Mouse (Mus musculus): ENCODE data around the gene Tcf15.

The Tcf15 gene

DNA sequence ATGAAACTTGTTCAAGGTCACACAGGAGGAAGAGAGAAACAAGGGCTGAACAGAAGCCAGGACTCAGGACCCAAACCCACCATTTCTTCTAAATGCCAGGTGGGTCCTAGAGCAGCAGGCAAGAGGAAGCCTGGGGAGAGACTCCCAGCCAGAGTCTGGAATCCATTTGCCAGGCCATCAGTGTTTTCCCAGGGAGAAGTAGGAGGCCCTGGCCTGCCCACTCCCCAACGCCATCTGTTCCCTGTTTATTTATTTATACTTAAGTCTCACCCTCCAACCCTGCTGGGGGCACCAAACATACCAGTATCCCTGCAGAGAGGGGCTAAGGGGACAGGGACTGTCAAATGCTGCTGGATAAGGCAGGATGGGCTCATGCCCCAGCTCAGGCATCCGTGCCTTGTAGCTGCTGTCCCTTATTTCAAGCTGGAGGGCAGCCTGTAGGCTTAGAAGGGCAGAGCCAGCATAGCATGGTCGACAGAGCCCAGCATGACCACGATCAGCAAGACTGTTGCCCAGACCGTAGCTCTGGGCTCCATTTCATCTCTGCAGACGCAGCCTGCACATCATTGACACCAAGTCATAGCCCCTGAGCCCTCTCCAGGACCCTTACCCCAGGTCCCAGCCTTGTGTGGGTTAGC lies 24.0 kb upstream of the Tcf15 start:
- in situ Hi-C loops (cut with MboI, MseI) = no loop called here

DNA sequence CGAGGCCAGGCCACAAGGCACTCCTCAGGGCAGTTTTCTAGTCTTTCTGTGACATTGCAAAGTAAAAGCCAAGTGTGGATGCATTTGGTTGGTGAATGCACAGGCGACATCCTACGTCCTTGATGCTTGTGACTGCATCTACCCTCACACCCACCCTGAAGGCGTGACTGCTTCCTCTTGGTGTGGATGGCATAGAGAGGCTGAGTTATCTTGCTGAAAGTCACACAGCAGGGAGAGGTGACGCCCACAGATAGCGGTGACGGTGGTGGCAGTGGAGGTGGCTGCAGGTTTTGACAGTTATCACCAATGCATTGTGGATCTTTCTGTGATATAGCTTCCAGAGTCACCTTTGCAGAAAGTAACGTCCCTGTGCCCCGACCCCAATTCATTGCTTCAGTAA lies 20.5 kb upstream of the Tcf15 start:
- in situ Hi-C loops (cut with MboI, MseI) = no loop called here

DNA sequence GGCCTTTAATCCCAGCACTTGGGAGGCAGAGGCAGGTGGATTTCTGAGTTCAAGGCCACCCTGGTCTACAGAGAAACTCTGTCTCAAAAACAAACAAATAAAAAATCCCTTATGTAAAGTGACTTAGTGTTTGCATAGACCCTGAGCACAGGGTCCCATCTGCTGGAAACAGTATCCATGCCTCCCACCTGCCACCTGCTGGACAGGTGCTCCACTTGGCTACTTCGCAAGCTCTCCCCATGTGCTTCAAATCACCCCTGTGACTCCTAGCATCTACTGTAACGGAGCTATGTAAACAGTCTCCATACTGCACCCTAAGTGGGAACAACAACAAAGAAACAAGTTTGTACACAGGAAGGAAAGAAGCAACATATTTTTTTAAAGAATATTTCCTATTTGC lies 14.8 kb upstream of the Tcf15 start:
- in situ Hi-C loops (cut with MboI, MseI) = no loop called here

DNA sequence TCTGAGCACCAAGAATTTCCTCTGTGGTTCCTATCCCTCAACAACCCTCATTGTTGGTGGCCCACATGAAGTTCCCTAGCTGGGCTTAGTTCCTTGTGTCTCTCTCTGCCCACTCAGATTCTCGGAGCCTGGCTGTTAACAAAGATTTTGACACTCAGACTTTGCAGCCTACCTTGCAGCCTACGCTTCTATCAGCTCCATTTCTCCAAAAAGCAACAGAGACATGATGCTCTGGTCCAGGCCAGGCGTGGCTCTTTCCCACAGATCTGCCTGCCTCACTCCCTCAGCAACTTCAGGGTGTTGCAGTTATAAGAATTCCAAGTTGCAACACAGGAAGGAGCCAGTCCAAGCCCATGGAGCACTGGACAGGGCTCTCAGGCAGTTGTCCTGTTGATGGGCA lies 13.6 kb upstream of the Tcf15 start:
- in situ Hi-C loops (cut with MboI, MseI) = no loop called here

DNA sequence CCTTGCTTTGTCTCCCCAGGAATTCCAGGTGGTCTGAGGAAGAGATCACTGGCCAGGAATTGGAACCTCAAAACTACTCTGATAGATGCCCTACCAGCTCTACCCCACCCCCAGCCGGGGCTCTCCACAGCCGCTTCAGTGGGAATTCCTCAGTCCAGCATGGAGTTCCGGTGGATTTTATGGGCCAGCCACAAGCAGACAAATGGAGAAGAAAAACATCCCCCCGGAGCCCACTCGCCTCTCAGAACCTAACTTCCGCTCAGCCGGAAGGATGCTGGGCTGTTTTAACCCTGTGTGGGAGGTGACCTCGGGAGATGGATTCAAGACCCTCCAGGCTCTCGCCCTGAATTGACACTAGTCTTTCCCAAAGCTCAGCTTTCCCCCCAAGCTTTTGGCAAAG lies 11.3 kb upstream of the Tcf15 start:
- in situ Hi-C loops (cut with MboI, MseI) = no loop called here

DNA sequence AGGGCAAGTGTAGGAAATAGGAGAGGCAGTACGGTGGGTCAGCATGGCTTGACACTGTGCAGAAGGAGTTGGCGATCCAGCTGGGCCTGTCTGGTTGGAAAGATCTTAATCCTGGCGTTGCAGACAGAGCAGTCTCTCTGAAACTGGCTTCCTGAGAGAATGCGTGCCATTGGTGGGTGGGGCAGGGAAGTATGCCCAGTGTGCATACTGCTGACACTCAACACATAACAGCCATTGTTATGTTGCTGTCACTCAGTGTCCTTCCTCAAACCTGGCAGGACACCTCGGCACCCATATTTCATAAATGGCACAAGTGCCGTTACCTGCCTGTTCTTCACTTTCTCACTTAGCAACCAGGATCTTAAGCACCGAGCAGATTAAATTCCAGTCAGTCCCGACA lies 10.7 kb upstream of the Tcf15 start:
- in situ Hi-C loops (cut with MboI, MseI) = no loop called here

DNA sequence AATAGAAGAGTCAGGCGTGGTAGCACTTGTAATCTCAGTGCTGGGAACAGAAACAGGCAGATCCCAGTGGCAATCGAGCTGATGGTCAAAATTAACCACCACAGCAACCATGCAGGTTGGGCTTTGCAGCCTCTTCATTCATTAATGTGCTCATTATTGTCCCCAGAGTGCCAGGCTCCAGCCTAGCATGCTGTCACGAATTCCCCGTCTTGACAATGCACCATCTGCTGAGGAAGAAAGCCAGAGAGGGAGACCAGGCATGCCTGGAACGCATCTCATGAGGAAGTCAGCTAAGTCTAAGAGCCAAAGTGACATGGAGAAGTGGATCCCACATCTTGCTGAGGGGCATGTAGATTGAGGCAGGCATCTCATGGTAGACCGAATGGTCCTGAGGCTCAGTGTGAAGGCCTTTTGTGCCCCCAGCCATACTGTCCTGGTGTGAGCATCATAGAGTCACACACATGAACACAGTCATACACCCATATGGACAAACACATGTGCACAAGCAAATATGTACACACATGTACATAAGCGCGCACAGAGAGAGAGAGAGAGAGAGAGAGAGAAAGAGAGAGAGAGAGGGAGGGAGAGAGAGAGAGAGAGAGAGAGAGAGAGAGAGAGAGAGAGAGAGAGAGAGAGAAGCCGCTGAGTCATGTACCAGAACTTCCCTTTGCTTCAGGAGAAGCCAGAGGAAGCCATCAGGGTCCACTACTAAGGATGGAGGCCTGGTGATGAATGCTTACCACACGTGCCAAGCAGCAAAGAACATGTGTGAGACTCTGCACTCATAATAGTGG lies 4.0 kb upstream of the Tcf15 start:
- in situ Hi-C loops (cut with MboI, MseI) = no loop called here

DNA sequence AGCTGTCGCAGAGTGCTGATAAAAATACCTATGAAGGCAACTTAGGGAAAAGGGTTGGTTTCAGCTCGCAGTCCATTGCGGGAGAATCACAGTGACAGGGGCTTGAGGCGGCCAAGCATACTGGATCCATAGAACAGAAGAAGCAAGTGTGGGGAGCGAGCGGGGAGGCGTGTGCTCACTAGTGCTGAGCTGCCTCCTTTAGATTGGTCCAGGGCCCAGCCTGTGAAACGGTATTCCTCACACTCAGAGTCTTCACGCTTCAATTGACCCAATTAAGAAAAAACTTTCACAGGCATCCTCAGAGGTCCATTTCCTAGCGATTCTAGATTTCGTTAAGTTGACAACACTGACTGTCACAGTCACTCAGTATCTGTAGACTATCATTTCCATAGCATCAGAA lies 2.4 kb upstream of the Tcf15 start:
- in situ Hi-C loops (cut with MboI, MseI) = no loop called here

DNA sequence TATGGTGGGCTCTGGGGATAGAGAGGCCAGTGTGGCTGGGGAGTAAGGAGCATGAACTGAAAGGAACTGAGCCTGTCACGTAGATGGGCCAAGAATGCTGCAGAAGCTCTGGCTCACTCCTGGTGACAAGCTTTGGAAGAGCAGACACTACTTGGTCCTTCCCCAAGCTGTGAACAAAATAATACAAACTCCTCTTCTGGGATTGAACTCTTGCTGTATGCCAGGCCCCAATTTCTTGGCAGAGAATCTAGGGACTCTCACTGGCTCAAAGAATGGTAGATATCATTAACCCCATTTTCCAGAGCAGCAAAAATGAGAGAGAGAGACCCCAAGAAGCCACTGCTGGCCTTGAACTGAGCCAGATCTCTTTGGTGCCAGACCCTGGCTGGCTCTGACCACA lies 1.9 kb upstream of the Tcf15 start:
- in situ Hi-C loops (cut with MboI, MseI) = no loop called here

DNA sequence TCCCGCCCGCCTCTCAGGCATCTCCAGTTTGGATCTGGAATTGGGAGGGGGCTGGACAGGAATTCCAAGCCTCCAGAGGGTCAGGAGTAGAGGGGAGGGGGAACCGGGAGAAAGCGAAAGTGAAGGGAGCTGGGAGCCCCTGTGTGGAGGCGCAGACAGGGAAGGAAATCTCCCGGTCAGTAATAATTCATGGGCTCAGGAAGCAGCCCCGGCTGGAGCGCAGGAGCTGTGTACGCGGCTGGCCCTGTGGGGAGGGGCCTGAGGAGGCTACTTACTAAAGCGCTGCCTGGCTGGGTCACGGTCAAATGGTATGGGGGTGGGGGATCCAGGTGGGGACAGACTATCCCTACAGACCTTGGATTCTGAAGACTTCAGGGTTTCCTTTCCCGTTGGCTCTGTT lies 1.3 kb upstream of the Tcf15 start:
- in situ Hi-C loops (cut with MboI, MseI) = no loop called here

DNA sequence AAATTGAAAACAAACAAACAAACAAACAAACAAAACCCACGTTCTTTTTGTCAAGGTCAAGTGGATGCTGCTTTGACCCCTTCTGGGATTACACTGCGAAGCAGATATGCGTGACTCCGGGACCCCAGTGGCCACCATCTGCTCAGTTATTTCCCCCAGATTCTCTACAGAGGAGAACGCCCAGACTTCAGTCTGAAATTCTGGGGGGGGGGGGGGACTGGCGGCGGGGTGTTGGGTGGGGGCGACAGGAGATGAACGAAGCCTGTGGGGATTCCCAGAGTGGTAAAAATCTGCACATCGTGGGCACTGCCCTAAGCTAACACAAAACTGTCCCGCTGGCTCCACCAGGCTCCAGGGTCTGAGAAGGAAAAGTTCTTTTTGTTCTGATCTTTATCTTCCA lies 790 bp upstream of the Tcf15 start:
- in situ Hi-C loops (cut with MboI, MseI) = no loop called here

DNA sequence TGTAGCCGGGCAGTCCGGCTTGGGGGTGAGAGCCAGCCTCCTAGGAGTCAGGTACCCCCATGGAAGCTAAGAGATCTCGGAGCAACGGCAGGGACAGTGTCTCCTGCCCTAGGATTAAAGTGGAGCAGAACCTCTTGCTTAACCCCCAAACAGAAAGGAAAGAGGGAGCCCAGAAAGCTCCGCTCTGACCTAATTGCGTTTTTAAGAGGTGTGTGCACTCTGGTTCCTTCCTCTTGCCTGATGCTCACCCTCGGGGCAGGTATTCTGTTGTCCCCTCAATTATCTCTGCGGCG lies 743 bp downstream of the Tcf15 start:
- in situ Hi-C loops (cut with MboI, MseI) = no loop called here

DNA sequence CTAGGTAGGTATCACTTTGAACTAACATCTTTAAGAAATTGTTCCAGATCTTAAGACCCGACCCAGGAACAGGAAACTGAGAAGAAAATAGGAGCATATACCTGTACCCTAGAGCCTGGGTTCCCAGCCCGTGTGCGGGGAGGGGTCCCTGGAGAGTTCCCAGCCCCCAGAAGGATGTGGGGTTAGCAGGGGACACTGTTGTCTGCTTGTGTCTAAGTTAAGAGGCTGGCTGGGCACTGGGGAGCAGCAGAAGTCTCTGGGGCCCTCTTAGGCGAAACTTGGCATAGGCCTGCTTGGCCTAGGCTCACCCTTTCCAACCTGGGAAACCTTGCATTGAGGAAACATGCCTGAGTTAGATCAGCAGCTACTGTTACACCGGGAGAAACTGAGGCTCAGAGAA lies 1.1 kb downstream of the Tcf15 start:
- in situ Hi-C loops (cut with MboI, MseI) = no loop called here

DNA sequence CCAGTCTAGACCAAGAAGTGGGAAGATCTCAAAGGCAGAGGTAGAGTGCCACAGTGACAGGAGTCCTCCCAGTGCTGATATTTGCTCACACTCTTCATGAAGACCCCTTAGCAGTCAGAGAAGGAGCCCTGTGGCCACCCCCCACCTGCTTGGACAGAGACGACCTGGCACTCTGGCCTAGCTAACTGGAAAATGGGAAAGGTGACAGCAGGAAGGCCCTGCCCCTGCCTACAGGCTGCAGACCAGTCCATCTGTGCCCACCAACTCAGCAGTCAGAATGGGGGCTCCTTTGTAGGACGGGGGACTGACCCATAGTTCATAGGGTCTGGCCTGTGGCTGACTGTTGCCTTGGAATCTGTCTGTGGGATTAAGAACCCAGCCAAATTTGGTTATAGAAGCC lies 2.4 kb downstream of the Tcf15 start:
- in situ Hi-C loops (cut with MboI, MseI) = no loop called here

DNA sequence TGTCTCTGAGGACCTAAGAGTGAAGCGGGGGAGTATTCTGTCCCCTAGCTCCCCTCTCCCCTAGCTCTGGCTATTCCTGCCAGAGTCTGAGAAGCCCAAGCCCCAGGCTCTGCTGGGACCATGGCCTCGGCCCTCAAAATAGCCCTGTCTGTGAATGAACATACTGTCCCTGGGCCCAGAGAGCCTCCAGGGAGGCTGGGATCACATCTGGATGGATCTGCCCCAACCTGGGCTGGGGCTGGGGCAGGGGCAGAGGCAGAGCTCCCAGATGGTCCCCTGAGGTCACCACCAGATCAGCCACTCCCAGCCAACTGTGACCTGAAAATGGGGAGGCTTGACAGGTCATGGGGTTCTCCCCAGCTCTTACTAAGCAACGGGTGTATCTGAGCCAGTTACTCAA lies 3.7 kb downstream of the Tcf15 start:
- in situ Hi-C loops (cut with MboI, MseI) = no loop called here

DNA sequence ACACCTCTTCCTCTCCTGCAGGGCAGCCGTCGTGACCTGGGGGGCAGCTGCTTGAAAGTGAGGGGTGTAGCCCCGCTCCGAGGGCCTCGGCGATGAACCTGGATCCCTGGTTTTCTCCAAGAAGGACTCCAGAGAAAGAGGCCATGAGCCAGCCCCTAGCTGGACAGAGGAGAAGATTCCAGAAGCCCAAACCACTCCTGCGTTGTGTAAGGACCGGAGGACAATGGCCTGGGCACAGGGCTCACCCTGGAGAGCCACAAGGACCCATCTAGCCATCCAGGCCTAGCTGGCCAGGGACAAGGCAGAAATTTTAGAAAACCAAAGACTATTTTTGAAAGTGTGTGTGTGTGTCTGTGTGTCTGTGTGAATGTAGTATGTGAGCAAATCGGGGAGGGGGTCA lies 5.3 kb downstream of the Tcf15 start:
- in situ Hi-C loops (cut with MboI, MseI) = no loop called here

DNA sequence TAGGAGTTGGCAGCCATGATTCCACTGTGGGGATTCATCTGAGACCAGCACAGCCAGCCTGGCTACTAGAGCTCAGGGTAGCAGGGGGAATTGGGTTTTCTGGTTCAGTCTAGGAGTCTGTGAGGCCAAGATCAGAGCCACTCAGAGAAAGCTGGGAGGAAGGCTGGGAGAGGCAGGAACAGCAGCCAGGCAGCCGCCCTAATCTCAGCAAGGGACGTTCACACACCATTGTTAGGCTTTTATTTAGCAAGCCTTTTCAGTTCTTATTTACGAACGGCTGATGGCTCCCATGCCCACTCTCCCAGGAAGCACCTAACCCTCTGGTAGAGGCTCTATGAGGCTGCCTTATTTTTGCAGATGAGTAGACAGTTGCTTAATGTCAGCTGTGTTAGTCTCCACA lies 6.5 kb downstream of the Tcf15 start:
- in situ Hi-C loops (cut with MboI, MseI) = no loop called here

DNA sequence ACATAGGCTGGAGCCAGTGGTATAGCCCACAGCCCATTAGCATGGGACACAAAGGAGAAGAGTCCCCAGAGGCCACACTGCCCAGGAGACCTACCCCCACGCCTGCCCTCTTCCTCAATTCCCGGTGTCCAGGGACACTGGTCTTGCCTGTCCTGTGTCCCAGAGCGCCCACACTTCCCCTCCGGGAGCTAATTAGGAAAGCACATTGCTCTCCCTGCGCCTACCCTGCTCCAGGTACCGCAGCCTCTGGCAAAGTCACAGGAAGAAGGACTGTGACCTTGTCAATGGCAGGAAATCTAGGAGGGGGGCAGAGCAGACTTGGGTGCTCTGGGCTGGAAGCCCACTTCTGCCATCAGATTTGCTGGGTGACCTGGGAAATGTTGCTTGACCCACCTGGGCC lies 7.0 kb downstream of the Tcf15 start:
- in situ Hi-C loops (cut with MboI, MseI) = no loop called here

DNA sequence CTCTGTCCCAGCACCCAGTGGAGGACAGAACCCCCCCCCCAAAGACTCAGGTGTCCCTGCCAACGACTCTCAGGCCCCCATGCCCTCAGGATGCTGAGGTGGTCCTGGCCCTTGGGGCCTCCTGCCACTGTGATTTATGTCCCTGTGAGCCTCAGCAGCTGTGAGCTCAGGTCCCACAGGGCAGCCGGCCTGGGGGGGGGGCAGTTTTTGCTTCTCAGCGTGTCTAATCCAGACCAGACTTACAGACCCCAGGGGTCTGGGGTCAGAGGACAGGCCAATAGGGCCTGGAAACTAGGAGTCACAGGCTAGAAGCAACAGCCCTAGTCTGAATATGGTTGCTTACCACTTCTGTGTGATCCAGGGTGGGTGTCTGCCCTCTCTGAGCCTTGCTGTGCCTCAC lies 10.0 kb downstream of the Tcf15 start:
- in situ Hi-C loops (cut with MboI, MseI) = no loop called here

DNA sequence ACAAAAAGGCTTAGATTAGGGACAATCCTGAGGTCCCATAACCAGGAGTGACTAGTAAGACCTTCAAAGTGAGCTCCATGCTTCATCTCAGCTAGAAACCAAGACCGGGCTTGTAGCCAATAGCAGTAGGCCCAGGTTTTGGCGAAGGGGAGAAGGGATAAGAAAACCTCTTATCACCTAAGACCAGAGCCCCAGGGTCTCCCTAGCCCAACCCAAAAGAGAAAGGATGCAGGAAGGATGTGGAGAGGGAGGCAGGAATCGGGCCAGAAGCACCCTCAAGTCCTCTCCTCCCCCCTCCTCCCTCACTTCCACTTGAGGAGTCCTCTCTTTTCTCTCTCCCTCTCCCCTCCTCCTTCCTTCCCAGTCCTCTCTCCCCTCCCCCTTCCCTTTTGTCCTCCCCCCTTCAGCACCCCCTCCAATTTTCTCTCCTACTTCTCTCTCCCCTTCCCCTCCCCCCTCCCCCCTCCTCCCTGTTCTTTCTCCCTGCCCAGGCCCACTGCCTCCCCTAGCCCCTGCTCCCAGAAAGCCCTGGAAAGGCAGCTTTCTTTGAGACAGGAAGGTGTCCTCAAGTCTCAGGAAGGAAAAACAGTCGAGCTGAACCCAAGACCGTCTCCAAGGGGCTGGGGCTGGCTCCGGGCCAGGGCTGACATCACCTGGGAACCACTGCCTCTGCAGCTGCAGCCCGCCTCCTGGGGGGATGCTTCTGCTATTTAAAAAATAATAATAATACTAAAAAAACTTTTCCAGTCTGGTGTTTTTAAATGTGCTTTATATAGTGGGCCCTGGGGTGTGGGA lies 12.2 kb downstream of the Tcf15 start:
- in situ Hi-C loops (cut with MboI, MseI) = no loop called here

DNA sequence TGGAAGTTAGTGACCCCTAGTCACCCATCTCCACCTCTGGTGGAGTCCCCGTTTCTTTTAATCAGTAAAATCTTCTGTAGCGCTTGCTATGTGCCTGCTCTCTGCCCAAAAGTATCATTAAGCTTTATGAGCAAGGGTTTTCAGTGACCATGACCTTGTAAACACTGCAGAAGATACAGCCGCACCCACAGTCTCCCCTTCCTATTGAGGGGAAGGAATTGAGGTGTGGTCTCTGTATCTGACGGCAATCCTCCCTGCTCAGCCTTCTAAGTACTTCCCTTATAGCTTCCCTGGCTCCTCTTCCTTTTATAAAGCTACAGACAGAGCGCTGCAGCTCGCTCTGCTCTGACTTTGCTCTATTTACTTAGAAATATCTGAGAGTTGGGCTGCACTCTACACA lies 13.1 kb downstream of the Tcf15 start:
- in situ Hi-C loops (cut with MboI, MseI) = no loop called here

DNA sequence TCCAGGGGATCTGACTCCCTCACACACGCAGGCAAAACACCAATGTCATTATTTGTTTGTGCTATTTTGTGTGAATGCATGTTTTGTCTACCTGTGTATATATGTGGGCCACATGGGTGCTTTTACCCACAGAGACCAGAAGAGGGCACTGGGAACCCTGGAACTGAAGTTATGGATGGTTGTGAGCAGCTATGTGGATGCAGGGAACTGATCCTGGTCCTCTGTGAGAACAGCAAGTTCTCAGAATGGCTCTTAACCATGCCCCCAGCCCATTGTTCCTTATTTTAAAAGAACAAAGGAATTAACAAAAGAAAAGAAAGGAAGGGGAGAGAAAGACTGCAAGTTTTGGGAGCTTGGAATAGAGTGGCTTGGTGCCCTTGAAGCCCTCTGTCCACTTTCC lies 16.1 kb downstream of the Tcf15 start:
- in situ Hi-C loops (cut with MboI, MseI) = no loop called here

DNA sequence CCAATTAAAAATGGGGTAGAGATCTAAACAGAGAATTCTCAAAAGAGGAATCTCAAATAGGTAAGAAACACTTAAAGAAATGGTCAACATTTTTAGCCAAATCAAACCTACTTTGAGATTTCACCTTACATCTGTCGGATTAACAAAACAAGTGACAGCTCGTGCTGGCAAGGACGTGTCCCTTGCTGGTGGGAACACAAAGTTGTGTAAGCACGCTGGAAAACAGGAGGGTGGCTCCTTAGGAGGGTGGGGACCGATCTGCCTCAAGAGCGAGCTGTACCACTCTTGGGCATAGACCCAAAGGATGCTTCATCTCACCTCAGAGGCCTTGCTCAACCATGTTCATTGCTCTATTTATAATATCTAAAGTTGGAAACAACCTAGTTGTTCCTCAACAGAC lies 22.9 kb downstream of the Tcf15 start:
- in situ Hi-C loops (cut with MboI, MseI) = no loop called here

All from T-helper 1 cell (primary cell).